Mouse (Mus musculus) liver, embryonic 14.5 days (tissue): ENCODE data around the gene Prtg.

Experiments used
- CTCF ChIP-seq: IDR thresholded peaks from 2 replicates; pipeline ENCODE4 v1.5.1; 2016; ENCODE audit warnings: antibody characterized with exemption, low read depth, control low read depth
- EP300 ChIP-seq: IDR thresholded peaks from 2 replicates; pipeline ENCODE4 v1.6.1; 2016; ENCODE audit warnings: antibody characterized with exemption, low read depth

GRCm38 (mm10) chr9:72902611-72903010 is 95.9 kb downstream of the Prtg start:
- TF ChIP-seq CTCF (no peak), EP300 (peak; percentile 55)
